Mouse (Mus musculus): ENCODE measurements at regions not wholly inside any gene's neighbourhood (a gene's known extent, or its start where the extent isn't known, plus 50 kb on each side); places are given as distances from the start of the nearest gene placed in this dataset.

GRCm38 (mm10) chr6:31200705-31201104, 197.8 kb upstream of the Mkln1 start:
- TF ChIP-seq POLR2A (IDR thresholded peaks at IDR 0.05; ENCODE audit: control insufficient read depth, low read depth, low read length) (no peak), CTCF (IDR thresholded peaks at IDR 0.05; ENCODE audit: control insufficient read depth, insufficient read depth, insufficient replicate concordance, low read depth, low read length) (no peak)
